Mouse (Mus musculus): ENCODE measurements around the gene Rasal2.

DNA sequence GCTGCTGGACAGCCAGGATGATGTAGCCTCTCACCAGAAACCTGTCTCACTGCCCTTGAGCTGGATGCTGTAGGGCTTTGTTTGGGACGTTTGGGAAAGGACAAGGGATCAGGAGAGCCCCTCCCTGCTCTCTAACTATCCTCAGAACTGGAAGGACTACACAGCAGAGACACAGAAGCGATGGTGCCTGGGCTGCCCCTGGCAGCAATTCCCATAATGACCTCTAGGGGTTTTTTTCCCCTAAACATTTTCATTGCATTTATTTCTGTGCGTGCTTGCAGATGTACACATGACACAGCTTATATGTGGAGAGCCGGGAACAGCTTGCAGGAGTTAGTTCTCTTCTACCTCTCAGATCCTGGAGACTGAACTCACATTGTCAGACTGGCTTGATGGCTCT lies 320.3 kb downstream of the Rasal2 start:
- TF ChIP-seq EP300 (IDR thresholded peaks at IDR 0.05; ENCODE audit: insufficient read depth, low read depth, low read length) = no peak
- TF ChIP-seq CTCF (IDR thresholded peaks at IDR 0.05) = peak; percentile 56

Data from heart, adult 2 months (tissue).